Mouse (Mus musculus) cerebral cortex, adult 2 months (tissue): ENCODE data around the gene Ror2.

ENCODE experiments used
- WGBS: fragments of 180-500 bp; shearing (Covaris S2); methylation state at CpG from one replicate; pipeline ENCODE4 v1.1.7; 2018; 5-methylcytosine and 5-hydroxymethylcytosine counted together

Ror2 gene

DNA sequence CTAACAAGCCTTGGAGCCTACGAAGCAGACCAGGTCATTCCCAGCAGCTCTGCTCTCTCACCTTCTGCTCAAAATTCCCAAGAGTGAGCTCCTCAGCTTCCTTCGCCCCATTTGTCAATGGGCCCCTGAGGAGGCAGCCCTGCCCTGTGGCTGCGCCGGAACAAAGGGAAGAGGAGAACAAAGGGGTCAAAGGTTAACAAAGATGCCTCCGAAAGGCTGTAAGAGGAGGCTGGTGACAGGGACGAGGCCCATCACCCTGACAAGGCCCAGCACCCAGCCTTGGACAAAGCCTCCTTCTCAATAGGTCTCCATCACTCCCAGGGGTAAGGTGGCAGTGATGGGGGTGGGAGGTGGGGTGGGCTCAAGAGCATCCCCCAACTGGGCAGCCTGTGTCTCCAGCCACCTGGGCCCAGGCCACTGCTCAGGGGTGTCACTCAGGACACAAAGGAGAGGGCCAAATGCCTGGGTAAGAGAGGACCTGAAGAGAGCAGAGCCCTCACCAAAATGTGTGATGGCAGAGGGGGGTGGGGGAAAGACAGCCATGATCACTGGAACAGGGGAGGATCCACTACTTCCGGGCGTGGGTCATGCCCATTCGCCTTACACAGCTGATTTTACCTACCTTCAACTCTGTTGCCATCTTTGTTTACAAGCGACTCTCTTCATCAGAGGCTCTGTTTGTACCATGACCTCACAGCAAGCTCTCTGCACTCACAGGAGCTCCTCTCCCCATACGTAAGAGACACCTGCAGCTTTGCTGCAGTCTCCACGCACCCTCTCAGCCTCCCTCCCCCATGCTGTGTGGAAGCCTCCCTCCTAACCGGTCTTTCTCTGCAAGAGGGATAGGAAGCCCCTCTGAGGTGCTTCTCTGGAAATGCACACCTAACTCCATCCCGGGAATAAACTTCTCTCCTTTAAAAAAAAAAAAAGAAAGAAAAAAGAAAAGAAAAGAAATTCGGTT is 51.8 kb downstream of the Ror2 start:
- 77% methylated on average over 15 of the region's 15 CpGs for WGBS

DNA sequence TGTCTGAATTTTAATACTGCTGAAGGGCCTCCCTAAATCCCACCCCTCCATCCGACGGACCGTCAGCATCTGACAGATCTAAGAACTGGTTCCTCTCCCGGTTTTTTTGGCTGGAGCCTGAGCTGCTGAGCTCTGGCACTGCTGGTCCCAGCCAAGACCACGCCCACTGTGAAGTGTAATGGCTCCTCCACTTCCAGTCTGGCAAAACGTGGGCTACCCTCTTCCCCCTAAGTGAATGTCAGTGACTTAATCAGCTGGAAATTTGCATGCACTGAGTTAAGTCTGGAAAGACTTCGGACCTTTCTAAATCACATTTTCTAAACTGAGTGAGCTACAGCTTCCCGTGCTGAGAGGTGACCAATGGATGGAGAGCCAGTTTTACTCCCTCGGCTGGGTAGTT is 52.5 kb downstream of the Ror2 start:
- WGBS = 32% methylated on average over 9 of the region's 9 CpGs

DNA sequence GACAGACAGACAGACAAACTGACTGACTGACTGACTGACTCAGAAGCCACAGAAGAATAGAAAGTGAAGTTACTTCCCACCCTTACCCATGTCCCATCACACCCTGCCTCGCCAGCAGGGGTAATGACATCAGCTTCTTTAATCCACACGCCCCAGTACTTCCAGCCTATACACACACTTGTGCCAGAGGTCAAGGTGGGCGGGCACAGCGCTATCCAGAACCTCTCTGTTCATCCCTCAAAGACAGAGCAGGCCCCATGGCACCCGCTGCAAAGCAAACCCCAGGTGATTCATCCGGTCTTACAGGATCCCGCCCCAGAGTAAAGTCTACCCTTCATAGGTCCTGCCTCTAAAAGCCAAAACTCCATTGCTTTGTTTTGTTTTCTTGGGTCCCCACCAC is 53.5 kb downstream of the Ror2 start:
- WGBS = 79% methylated on average over 7 of the region's 7 CpGs

- 56% methylated on average over 18 of the region's 18 CpGs for WGBS
These were observed 55.3 kb downstream of the Ror2 start for GRCm38 (mm10) chr13:53230446-53231161.

DNA sequence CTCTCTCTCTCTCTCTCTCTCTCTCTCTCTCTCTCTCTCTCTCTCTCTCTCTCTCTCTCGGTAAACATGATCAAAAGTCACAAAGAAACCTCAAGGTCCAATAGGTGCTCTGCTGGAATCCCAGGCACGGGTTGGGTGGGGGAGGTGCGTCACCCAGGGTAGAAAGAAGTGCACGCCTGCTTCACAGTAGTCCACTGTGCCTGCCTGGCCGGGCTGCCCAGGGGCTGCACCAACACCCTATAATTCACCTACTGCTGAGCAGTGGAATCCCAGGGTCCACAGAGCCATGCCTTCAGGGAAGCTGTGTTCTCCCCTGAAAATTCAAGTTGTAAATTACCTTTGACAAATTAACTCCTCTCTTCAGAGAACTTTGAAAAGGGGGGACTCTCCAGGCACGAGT is 58.9 kb downstream of the Ror2 start:
- WGBS = 83% methylated on average over 6 of the region's 6 CpGs

DNA sequence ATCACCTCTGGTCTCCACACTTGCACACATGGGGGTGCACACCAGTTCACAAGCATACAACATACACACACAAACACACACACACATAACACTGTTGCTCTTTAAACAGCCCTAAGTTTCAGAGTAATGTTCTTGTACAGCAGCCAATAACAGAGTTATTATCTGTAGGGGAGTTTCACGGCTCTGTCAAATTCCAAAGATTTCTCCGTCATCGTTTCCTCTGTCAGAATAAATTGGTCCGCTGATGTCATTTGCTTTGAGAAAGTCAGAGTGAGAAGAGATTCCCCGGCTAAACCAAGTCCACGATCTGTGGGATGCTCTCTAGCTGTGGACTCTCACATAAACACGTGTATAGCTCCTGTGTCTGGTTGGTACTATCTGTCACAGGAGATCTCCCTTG is 59.5 kb downstream of the Ror2 start:
- 54% methylated on average over 7 of the region's 7 CpGs for WGBS

DNA sequence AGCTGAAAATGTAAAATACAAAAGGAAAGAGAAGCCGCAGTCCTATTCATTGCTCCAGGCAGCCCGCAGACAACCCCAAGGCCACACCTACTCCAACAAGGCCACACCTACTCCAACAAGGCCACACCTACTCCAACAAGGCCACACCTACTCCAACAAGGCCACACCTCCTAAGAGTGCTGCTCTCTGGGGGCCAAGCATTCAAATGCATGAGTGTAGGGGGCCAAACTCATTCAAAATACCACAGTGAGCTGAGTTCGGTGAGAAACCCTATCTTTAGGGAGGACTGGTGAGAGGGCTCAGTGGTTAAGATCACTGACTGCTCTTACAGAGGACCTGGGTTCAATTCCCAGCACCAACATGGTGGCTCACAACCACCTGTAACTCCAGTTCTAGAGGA is 60.0 kb downstream of the Ror2 start:
- 98% methylated on average over 3 of the region's 3 CpGs for WGBS

DNA sequence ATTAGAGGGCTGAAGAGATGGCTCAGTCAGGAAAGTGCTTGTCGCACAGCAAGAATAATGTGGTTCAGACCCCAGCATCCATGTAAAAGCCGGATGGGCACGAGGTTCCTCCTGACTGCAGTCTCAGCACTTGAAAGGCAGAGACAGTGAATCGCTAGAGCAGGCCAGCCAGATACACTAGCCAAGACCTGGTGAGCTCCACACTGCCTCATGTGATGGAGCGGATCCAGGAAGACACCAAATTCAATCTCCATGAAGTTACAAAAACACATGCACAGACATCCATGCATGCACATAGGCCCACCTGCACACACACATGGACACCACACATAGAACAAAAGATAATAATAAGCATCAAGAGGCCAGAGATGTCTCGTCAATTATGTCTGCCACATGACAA is 64.7 kb downstream of the Ror2 start:
- WGBS = 83% methylated on average over 6 of the region's 6 CpGs

- WGBS = 93% methylated on average over 10 of the region's 10 CpGs
These were observed 66.0 kb downstream of the Ror2 start for GRCm38 (mm10) chr13:53219889-53220288.

GRCm38 (mm10) chr13:53219391-53219790 is 66.5 kb downstream of the Ror2 start:
- 86% methylated on average over 3 of the region's 3 CpGs for WGBS

DNA sequence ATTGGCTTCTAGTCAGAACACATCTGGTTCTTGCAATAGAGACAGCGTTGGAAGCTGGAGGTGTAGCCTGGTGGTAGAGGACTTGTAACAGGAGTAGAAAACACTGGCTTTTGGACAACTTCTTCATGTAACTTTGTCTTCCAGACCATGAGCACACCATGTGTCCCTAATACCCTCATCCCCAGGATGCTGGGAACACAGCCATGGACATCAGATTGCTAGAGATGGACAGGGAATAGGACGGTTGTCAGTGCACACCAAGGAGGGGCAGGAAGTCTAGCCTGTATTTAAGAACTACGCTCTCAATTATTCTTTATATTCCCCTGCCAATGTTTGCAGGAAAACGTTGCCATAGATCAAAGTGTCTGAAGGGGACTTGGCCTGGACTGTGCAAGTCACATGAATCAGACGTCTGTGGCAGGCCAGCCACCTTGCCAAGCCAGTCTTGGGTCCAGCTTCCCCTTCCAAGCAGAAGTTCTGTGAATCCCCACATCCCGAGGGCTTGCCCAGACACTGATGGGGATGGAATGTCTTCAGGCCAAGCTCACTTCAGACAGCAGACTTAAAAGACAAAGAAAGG is 68.4 kb downstream of the Ror2 start:
- WGBS = 55% methylated on average over 6 of the region's 6 CpGs

GRCm38 (mm10) chr13:53211971-53212733 is 73.8 kb downstream of the Ror2 start:
- 26% methylated on average over 19 of the region's 19 CpGs for WGBS

DNA sequence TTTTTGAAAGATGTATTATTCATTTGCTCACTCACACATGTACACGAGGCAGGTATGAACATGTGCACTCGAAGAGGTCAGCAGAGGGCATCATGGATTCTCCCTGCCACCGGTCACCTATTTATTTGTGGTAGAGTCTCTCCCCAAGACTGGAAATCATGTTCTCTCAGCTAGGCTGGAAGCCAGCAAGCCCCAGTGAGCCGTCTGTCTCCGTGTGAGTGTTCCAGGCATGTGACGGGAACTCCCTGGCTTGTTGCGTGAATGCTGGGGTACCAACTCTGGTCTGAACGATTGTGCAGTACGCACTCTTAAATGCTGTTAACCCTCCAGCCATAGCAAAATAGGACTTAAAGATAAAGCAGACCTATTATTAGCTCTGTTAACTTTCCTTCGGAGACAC is 77.4 kb downstream of the Ror2 start:
- WGBS = 69% methylated on average over 10 of the region's 10 CpGs

- 66% methylated on average over 17 of the region's 17 CpGs for WGBS
These were observed 80.6 kb downstream of the Ror2 start for GRCm38 (mm10) chr13:53205128-53205911.

DNA sequence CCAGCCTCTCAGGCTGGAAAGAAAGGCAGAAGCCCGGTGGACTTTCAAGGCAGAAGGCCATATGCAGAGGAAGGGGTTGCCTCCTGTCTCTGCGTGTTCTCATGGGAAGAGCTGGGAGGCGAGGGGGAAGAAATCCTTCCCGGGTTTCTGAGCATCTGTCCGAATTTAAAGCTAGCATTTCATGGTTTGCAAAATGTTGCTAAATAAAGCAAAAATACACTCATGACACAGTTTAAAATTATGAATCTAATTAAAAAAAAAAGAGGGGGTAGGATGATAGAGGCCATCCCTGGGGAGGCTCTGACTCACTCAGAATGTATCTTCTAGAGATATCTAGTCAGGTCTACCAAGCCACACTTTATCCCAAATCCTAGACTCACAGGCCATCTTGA is 83.5 kb downstream of the Ror2 start:
- WGBS = 56% methylated on average over 5 of the region's 5 CpGs

DNA sequence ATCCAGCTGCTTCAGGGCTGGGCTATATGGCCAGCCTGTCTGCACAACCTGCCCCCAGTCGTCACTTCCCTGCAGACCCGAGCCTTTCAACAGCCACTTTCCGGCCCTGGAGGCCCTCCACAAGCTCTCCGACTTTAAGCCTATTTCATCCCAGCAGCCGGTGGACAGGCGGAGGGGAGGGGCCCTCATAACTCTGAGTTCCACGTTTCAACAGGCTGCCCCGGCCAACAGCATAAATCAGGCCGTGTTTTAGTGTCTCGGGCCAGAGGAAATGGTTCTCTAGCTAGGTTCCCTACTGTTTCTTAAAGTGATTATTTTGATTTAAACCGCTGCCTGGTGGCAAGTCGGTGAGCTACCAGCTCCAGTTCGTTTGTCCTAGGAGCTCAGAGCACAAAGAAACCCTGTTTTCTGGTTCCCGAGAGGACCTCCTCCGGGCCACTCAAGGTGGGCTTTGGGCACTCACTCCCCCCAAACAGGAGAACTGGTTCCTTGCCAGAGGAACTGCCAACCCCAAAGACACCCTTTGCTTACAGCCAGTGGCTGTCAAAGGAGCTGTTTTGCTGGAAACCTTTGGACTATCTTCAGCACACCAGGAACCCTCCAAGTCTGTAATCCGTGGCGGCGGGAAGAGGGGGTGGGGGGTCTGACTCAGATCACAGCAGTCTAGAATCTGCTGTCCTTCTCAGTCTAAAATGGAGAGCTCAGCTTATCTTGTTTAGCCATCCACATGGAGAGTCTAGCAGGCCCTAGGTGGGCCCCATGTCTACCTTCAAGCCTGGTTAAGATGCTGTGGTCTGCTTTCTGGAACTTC is 84.1 kb downstream of the Ror2 start:
- WGBS = 39% methylated on average over 18 of the region's 18 CpGs

DNA sequence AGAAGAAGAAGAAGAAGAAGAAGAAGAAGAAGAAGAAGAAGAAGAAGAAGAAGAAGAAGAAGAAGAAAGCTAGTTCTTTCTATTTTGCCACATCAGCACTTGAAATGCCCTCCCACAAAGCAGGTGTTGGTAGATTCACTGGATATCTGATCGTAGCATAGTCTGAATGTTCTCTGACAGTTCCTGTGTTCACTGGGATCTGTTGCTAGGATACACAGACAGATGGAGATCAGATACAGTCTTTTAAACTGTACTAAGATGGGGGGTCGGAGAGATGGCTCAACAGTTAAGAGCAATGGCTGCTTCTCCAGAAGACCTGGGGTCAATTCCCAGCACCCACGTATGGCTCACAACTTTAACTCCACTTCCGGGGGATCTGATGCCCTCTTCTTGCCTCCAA is 85.8 kb downstream of the Ror2 start:
- WGBS = 75% methylated on average over 4 of the region's 4 CpGs

- WGBS = 82% methylated on average over 7 of the region's 7 CpGs
These were observed 86.7 kb downstream of the Ror2 start for GRCm38 (mm10) chr13:53199262-53199661.

DNA sequence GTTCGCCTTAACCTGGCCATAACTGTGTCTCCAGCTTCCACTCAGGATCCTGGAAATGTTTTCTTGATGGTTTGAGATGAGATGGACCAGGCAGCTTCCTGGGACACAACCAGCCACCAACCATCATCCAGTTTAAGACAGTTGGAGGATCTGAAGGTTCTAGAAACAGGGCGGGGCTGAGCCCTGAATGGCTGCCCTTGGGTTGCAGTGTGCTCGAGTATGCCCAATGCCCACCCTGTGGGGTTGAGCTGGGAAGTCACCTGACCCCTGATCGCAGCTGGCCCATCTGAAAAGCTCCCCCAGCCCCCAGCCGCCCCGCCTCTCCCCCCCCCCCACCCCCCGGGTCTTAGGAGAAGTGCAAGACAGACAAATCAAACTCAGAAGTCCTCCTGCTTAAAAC is 89.2 kb downstream of the Ror2 start:
- 70% methylated on average over 7 of the region's 7 CpGs for WGBS
